Mouse (Mus musculus) left cerebral cortex, adult 18-20 months (tissue): ENCODE measurements around the gene Gm26620. TPM values are rescaled to one million over a fixed set of nuclear protein-coding genes. Genes with fewer than 3 reads are reported as not detected.
A peak's percentile ranks its signal among the peaks of the same experiment; 100 is the strongest.

Source experiments
- DNase-seq, 2 experiments: peaks; one replicate each; pipeline ENCODE4 v3.0.0; 2021 to 2022; ENCODE audit warnings: low spot score in 2 of 2, mixed read lengths in 1 of 2
- total RNA-seq, 2 experiments: library from RNA; stranded (reverse); gene quantifications; 2 replicates each; pipeline ENCODE4 v1.2.3; 2021

Gene Gm26620
- total RNA-seq, 2 experiments from 2014 or later: 0.45 to 0.79 TPM

- DNase-seq: peak; percentile 82 to 87
Observed at GRCm38 (mm10) chr1:170868107-170868904, 16.6 kb upstream of the Gm26620 start.

- DNase-seq: no peak
Observed at GRCm38 (mm10) chr1:170868905-170869283, 16.0 kb upstream of the Gm26620 start.

GRCm38 (mm10) chr1:170871402-170871801, 13.5 kb upstream of the Gm26620 start:
- DNase-seq: no peak

GRCm38 (mm10) chr1:170871961-170872360, 12.9 kb upstream of the Gm26620 start:
- DNase-seq: no peak

GRCm38 (mm10) chr1:170875676-170876075, 9.2 kb upstream of the Gm26620 start:
- DNase-seq: no peak

- DNase-seq: no peak
Observed at GRCm38 (mm10) chr1:170876906-170877305, 8.0 kb upstream of the Gm26620 start.

- no peak for DNase-seq
Observed at GRCm38 (mm10) chr1:170882915-170883485, 1.9 kb upstream of the Gm26620 start.

GRCm38 (mm10) chr1:170884390-170884789, 475 bp upstream of the Gm26620 start:
- no peak for DNase-seq

GRCm38 (mm10) chr1:170886044-170886458, 1.2 kb downstream of the Gm26620 start:
- DNase-seq: no peak

GRCm38 (mm10) chr1:170889310-170889709, 4.4 kb downstream of the Gm26620 start:
- no peak for DNase-seq

- DNase-seq: no peak
Observed at GRCm38 (mm10) chr1:170891646-170892045, 6.8 kb downstream of the Gm26620 start.

- no peak for DNase-seq
Observed at GRCm38 (mm10) chr1:170892279-170892678, 7.4 kb downstream of the Gm26620 start.

GRCm38 (mm10) chr1:170894603-170895602, 10.0 kb downstream of the Gm26620 start:
- DNase-seq: peak in 1 of 2 experiments; percentile 11

GRCm38 (mm10) chr1:170896651-170897281, 11.9 kb downstream of the Gm26620 start:
- no peak for DNase-seq

- DNase-seq: no peak
Observed at GRCm38 (mm10) chr1:170898413-170899075, 13.7 kb downstream of the Gm26620 start.

- peak; percentile 37 to 60 for DNase-seq
Observed at GRCm38 (mm10) chr1:170900799-170901467, 16.1 kb downstream of the Gm26620 start.

GRCm38 (mm10) chr1:170901536-170902238, 16.8 kb downstream of the Gm26620 start:
- DNase-seq: peak; percentile 88 to 89

GRCm38 (mm10) chr1:170903485-170903884, 18.6 kb downstream of the Gm26620 start:
- DNase-seq: no peak

- DNase-seq: no peak
Observed at GRCm38 (mm10) chr1:170907111-170907455, 22.2 kb downstream of the Gm26620 start.
